Mouse (Mus musculus): ENCODE results near the gene Elmsan1.

GRCm38 (mm10) chr12:84153414-84153813 is 65.3 kb downstream of the Elmsan1 start:
- TF ChIP-seq CTCF (conservative IDR thresholded peaks at IDR 0.05; ENCODE audit: insufficient read depth, insufficient read length, low read depth, low read length) (no peak), POLR2A (IDR thresholded peaks at IDR 0.05; ENCODE audit: low read depth, low read length) (no peak)

All from kidney, adult 2 months (tissue).